16 mouse cellular contexts compared by ENCODE assay signal in genomic region chr4:21812635-21813034, GRCm38 (mm10).
"Had no signal": no experiment of that assay in that cellular context is flagged by ENCODE, and none has a peak within 500 bp of the region (broad histone marks: within the 10 kb centered on the region; RNA-seq: fewer than 3 reads in every experiment).

No protein-coding gene starts in this region.

- DNase-seq: retina, postnatal 1 day; right cerebral cortex, adult 18-20 months; right cerebral cortex, postnatal 14 days; right cerebral cortex, postnatal 25 days; right cerebral cortex, postnatal 4 days; spleen, adult 18-20 months; thymus, adult 18-20 months; thymus, adult 2 months; thymus, postnatal 14 days; thymus, postnatal 25 days; thymus, postnatal 36 days; thymus, postnatal 4 days had no signal

- H3K27me3 ChIP-seq: neural tube, embryonic 13.5 days; neural tube, embryonic 15.5 days; stomach, embryonic 15.5 days had no signal

- H3K4me2 ChIP-seq: neural tube, embryonic 13.5 days; neural tube, embryonic 15.5 days; stomach, embryonic 15.5 days had no signal

- H3K9me3 ChIP-seq: neural tube, embryonic 13.5 days; neural tube, embryonic 15.5 days; stomach, embryonic 15.5 days had no signal

- H3K9ac ChIP-seq: neural tube, embryonic 13.5 days; neural tube, embryonic 15.5 days; stomach, embryonic 15.5 days had no signal

- H3K4me1 ChIP-seq: neural tube, embryonic 13.5 days; neural tube, embryonic 15.5 days; stomach, embryonic 15.5 days had no signal

- H3K4me3 ChIP-seq: neural tube, embryonic 13.5 days; neural tube, embryonic 15.5 days; stomach, embryonic 15.5 days had no signal

- H3K27ac ChIP-seq: neural tube, embryonic 13.5 days; neural tube, embryonic 15.5 days; stomach, embryonic 15.5 days; stomach, postnatal 0 days had no signal
